Mouse (Mus musculus) limb, embryonic 10.5 days (tissue): ENCODE data around the gene Lekr1. TPM values are rescaled to one million over a fixed set of nuclear protein-coding genes. Genes with fewer than 3 reads are reported as not detected.
"Not testable (repeated sequence)": the region's sequence is repeated elsewhere in the genome, so short reads cannot be mapped to it uniquely, and the experiment has no call there.

Experiments
- DNase-seq: peaks from one replicate; pipeline ENCODE4 v3.0.0-alpha.2; 2017; ENCODE audit warnings: low spot score
- H3K27ac ChIP-seq: fragments of 300-500 bp; sonication (generic); 2 replicates; pipeline ENCODE4 v1.5.1; 2016; ENCODE audit warnings: mild to moderate bottlenecking
- H3K27me3 ChIP-seq: fragments of 300-500 bp; sonication (generic); 2 replicates; pipeline ENCODE4 v1.6.1; 2016; ENCODE audit warnings: low read depth, mild to moderate bottlenecking; ENCODE audit not compliant: poor library complexity, severe bottlenecking
- H3K36me3 ChIP-seq: fragments of 300-500 bp; sonication (generic); 2 replicates; pipeline ENCODE4 v1.6.1; 2016; ENCODE audit warnings: mild to moderate bottlenecking, moderate library complexity
- H3K4me1 ChIP-seq: fragments of 300-500 bp; sonication (generic); 2 replicates; pipeline ENCODE4 v1.6.1; 2016
- H3K4me3 ChIP-seq: fragments of 300-500 bp; sonication (generic); 2 replicates; pipeline ENCODE4 v1.5.1; 2016; ENCODE audit warnings: mild to moderate bottlenecking, moderate library complexity
- H3K9me3 ChIP-seq: fragments of 300-500 bp; sonication (generic); replicated peaks from 2 replicates; pipeline ENCODE4 v1.6.1; 2016; ENCODE audit warnings: mild to moderate bottlenecking
- WGBS: fragments of 180-500 bp; shearing (Covaris S2); methylation state at CpG from one replicate; pipeline ENCODE4 v1.1.7; 2016; 5-methylcytosine and 5-hydroxymethylcytosine counted together
- polyA plus RNA-seq: library from polyadenylated mRNA; unstranded; fragments of >200 nt; fragmentation: Nextera tagmentation; extraction: Ambion mirVana; gene quantifications from 2 replicates; pipeline ENCODE4 v1.2.1, GENCODE M21; 2016

The Lekr1 gene
- polyA plus RNA-seq, 1 experiment from 2014 or later, result 5.3 TPM

GRCm38 (mm10) chr3:65737816-65738215 is 71.8 kb downstream of the Lekr1 start:
- H3K36me3 ChIP-seq, result no peaks in the 10 kb centered on the region
- H3K4me1 ChIP-seq, result no peaks in the 10 kb centered on the region
- WGBS, result 90% methylated on average over 4 of the region's 4 CpGs
- no peak overlapping the region for H3K27ac ChIP-seq
- H3K9me3 ChIP-seq, result no peaks in the 10 kb centered on the region
- H3K4me3 ChIP-seq, result no peak overlapping the region
- no peaks in the 10 kb centered on the region for H3K27me3 ChIP-seq
- DNase-seq, result no peak

GRCm38 (mm10) chr3:65744936-65745335 is 78.9 kb downstream of the Lekr1 start:
- H3K27me3 ChIP-seq, result no peaks in the 10 kb centered on the region
- no peak overlapping the region for H3K27ac ChIP-seq
- no peak for DNase-seq
- H3K4me1 ChIP-seq, result no peaks in the 10 kb centered on the region
- 60% methylated on average over 4 of the region's 4 CpGs for WGBS
- no peaks in the 10 kb centered on the region for H3K9me3 ChIP-seq
- no peak overlapping the region for H3K4me3 ChIP-seq
- no peaks in the 10 kb centered on the region for H3K36me3 ChIP-seq

- H3K36me3 ChIP-seq, result no peaks in the 10 kb centered on the region
- DNase-seq, result no peak
- no peaks in the 10 kb centered on the region for H3K27me3 ChIP-seq
- 82% methylated on average over 20 of the region's 20 CpGs for WGBS
- H3K27ac ChIP-seq, result no peak overlapping the region
- H3K4me3 ChIP-seq, result no peak overlapping the region
- H3K9me3 ChIP-seq, result no peaks in the 10 kb centered on the region
- no peaks in the 10 kb centered on the region; the same call in 1 of the 2 replicates for H3K4me1 ChIP-seq
Measured at GRCm38 (mm10) chr3:65764511-65765508, 98.8 kb downstream of the Lekr1 start.

- no peaks in the 10 kb centered on the region; the same call in 1 of the 2 replicates for H3K4me1 ChIP-seq
- no peak overlapping the region for H3K27ac ChIP-seq
- H3K27me3 ChIP-seq, result no peaks in the 10 kb centered on the region
- no peaks in the 10 kb centered on the region for H3K36me3 ChIP-seq
- DNase-seq, result no peak
- no peaks in the 10 kb centered on the region for H3K9me3 ChIP-seq
- no peak overlapping the region for H3K4me3 ChIP-seq
Measured at GRCm38 (mm10) chr3:65766387-65766786, 100.4 kb downstream of the Lekr1 start.

- Histone ChIP-seq H3K4me3 (no peak overlapping the region), H3K27me3 (no peaks in the 10 kb centered on the region), H3K9me3 (no peaks in the 10 kb centered on the region), H3K27ac (no peak overlapping the region), H3K36me3 (no peaks in the 10 kb centered on the region), H3K4me1 (no peaks in the 10 kb centered on the region; the same call in 1 of the 2 replicates)
- 91% methylated on average over 6 of the region's 6 CpGs for WGBS
- no peak for DNase-seq
Measured at GRCm38 (mm10) chr3:65767202-65767862, 101.3 kb downstream of the Lekr1 start.

- WGBS, result 96% methylated on average over 7 of the region's 7 CpGs
- not testable (repeated sequence) for H3K9me3 ChIP-seq, H3K4me1 ChIP-seq, H3K4me3 ChIP-seq, DNase-seq, H3K27me3 ChIP-seq, H3K36me3 ChIP-seq, H3K27ac ChIP-seq
Measured at GRCm38 (mm10) chr3:65769666-65770065, 103.6 kb downstream of the Lekr1 start.

GRCm38 (mm10) chr3:65773910-65774309 is 107.9 kb downstream of the Lekr1 start:
- H3K27me3 ChIP-seq, result no peaks in the 10 kb centered on the region
- no peak overlapping the region for H3K27ac ChIP-seq
- H3K4me3 ChIP-seq, result no peak overlapping the region
- no peaks in the 10 kb centered on the region for H3K36me3 ChIP-seq
- WGBS, result 91% methylated on average over 1 of the region's 1 CpGs
- H3K9me3 ChIP-seq, result no peaks in the 10 kb centered on the region
- no peak for DNase-seq
- H3K4me1 ChIP-seq, result no peaks in the 10 kb centered on the region

GRCm38 (mm10) chr3:65775096-65775495 is 109.1 kb downstream of the Lekr1 start:
- 85% methylated on average over 5 of the region's 5 CpGs for WGBS
- no peak for DNase-seq
- H3K27ac ChIP-seq, result no peak overlapping the region
- no peaks in the 10 kb centered on the region for H3K4me1 ChIP-seq
- H3K9me3 ChIP-seq, result no peaks in the 10 kb centered on the region
- H3K4me3 ChIP-seq, result no peak overlapping the region
- H3K36me3 ChIP-seq, result no peaks in the 10 kb centered on the region
- H3K27me3 ChIP-seq, result no peaks in the 10 kb centered on the region

GRCm38 (mm10) chr3:65782246-65782645 is 116.2 kb downstream of the Lekr1 start:
- Histone ChIP-seq H3K4me3 (no peak overlapping the region), H3K4me1 (no peaks in the 10 kb centered on the region), H3K9me3 (no peaks in the 10 kb centered on the region), H3K36me3 (no peaks in the 10 kb centered on the region), H3K27ac (no peak overlapping the region), H3K27me3 (no peaks in the 10 kb centered on the region)
- DNase-seq, result no peak
- 74% methylated on average over 5 of the region's 5 CpGs for WGBS

GRCm38 (mm10) chr3:65790076-65790685 is 124.2 kb downstream of the Lekr1 start:
- Histone ChIP-seq H3K9me3 (no peaks in the 10 kb centered on the region), H3K27me3 (no peaks in the 10 kb centered on the region)
- 62% methylated on average over 3 of the region's 3 CpGs for WGBS

GRCm38 (mm10) chr3:65793561-65793960 is 127.5 kb downstream of the Lekr1 start:
- Histone ChIP-seq H3K27me3 (no peaks in the 10 kb centered on the region), H3K9me3 (no peaks in the 10 kb centered on the region), H3K4me3 (no peak overlapping the region), H3K36me3 (no peaks in the 10 kb centered on the region), H3K4me1 (no peaks in the 10 kb centered on the region; the same call in 1 of the 2 replicates), H3K27ac (no peak overlapping the region)
- DNase-seq, result no peak
- 91% methylated on average over 4 of the region's 4 CpGs for WGBS

More at GRCm38 (mm10) chr3:65790076-65790685, 124.2 kb downstream of the Lekr1 start:
- Histone ChIP-seq H3K4me1 (no peaks in the 10 kb centered on the region; the same call in 1 of the 2 replicates), H3K36me3 (no peaks in the 10 kb centered on the region), H3K27ac (no peak overlapping the region), H3K4me3 (no peak overlapping the region)
- DNase-seq, result no peak

GRCm38 (mm10) chr3:65794711-65795110 is 128.7 kb downstream of the Lekr1 start:
- Histone ChIP-seq H3K27ac (no peak overlapping the region), H3K4me1 (no peaks in the 10 kb centered on the region; the same call in 1 of the 2 replicates), H3K36me3 (no peaks in the 10 kb centered on the region), H3K4me3 (no peak overlapping the region), H3K9me3 (no peaks in the 10 kb centered on the region), H3K27me3 (no peaks in the 10 kb centered on the region)
- 91% methylated on average over 2 of the region's 2 CpGs for WGBS
- DNase-seq, result no peak
